Mouse (Mus musculus) CH12.LX (cell line): ENCODE results near the gene Mrps23. TPM values are rescaled to one million over a fixed set of nuclear protein-coding genes. Genes with fewer than 3 reads are reported as not detected.

Experiments used
- DNase-seq: peaks from one replicate; pipeline ENCODE4 v3.0.0-alpha.2; 2013; ENCODE audit errors: extremely low read depth
- H3K27ac ChIP-seq: 2 replicates; pipeline ENCODE4 v1.5.1; 2012; ENCODE audit warnings: low read depth, mild to moderate bottlenecking, control low read depth, moderate library complexity; ENCODE audit not compliant: insufficient read depth
- H3K27me3 ChIP-seq: replicated peaks from 2 replicates; pipeline ENCODE3; 2012; ENCODE audit warnings: inconsistent platforms
- H3K36me3 ChIP-seq, 2 experiments: replicated peaks in 1 of 2; 2 replicates each; pipeline versions ENCODE3 to v1.6.1; 2012; ENCODE audit warnings: inconsistent platforms in 1 of 2, low read length in 1 of 2, mild to moderate bottlenecking in 1 of 2, mixed read lengths in 1 of 2, moderate library complexity in 1 of 2; ENCODE audit not compliant: control insufficient read depth in 1 of 2, insufficient read depth in 1 of 2
- H3K4me1 ChIP-seq, 2 experiments: 2 replicates each; pipeline ENCODE4 v1.6.1; 2012; ENCODE audit warnings: inconsistent platforms in 1 of 2, moderate library complexity in 1 of 2; ENCODE audit not compliant: insufficient read depth in 2 of 2, control insufficient read depth in 1 of 2
- H3K4me2 ChIP-seq: 2 replicates; pipeline ENCODE4 v1.6.1; 2012; ENCODE audit warnings: low read depth, mild to moderate bottlenecking, control low read depth; ENCODE audit not compliant: poor library complexity, insufficient read depth, severe bottlenecking
- H3K4me3 ChIP-seq, 3 experiments: fragments of 150-350 bp in 1 of 3; sonication (generic) in 1 of 3; replicated peaks in 1 of 3; 2 replicates each; pipeline versions ENCODE3 to v1.5.1; 2011 to 2012; ENCODE audit warnings: low read depth in 2 of 3, low read length in 2 of 3, mild to moderate bottlenecking in 2 of 3, moderate library complexity in 2 of 3, control low read depth in 1 of 3, improper control_type of control experiment in 1 of 3, inconsistent platforms in 1 of 3, mixed read lengths in 1 of 3; ENCODE audit not compliant: poor library complexity in 1 of 3
- H3K79me2 ChIP-seq: replicated peaks from 2 replicates; pipeline ENCODE4 v1.6.1; 2012; ENCODE audit warnings: mild to moderate bottlenecking, moderate library complexity; ENCODE audit not compliant: control insufficient read depth, poor library complexity, insufficient read depth, severe bottlenecking; ENCODE audit errors: extremely low read depth
- H3K9ac ChIP-seq: 2 replicates; pipeline ENCODE4 v1.6.1; 2012; ENCODE audit warnings: low read depth, mild to moderate bottlenecking, control low read depth, moderate library complexity; ENCODE audit not compliant: insufficient read depth
- H3K9me3 ChIP-seq: replicated peaks from 2 replicates; pipeline ENCODE3; 2012; ENCODE audit warnings: low read length, inconsistent platforms, mixed read lengths
- CHD1 ChIP-seq: IDR thresholded peaks from 2 replicates; pipeline ENCODE4 v1.6.1; 2012; ENCODE audit warnings: low read depth, low read length, improper control_type of control experiment, inconsistent platforms
- CHD2 ChIP-seq: IDR thresholded peaks from 2 replicates; pipeline ENCODE4 v1.6.1; 2011; ENCODE audit warnings: low read length, improper control_type of control experiment
- ETS1 ChIP-seq: conservative IDR thresholded peaks from 2 replicates; pipeline ENCODE4 v1.6.1; 2012; ENCODE audit warnings: low read depth, mild to moderate bottlenecking, inconsistent platforms, low read length, improper control_type of control experiment, moderate library complexity
- GABPA ChIP-seq: IDR thresholded peaks from 2 replicates; pipeline ENCODE4 v1.6.1; 2012; ENCODE audit warnings: low read depth, low read length, improper control_type of control experiment, inconsistent platforms; ENCODE audit not compliant: insufficient replicate concordance
- HCFC1 ChIP-seq: IDR thresholded peaks from 2 replicates; pipeline ENCODE4 v1.6.1; 2012; ENCODE audit warnings: low read depth, mild to moderate bottlenecking, inconsistent platforms, low read length, improper control_type of control experiment
- JUN ChIP-seq: IDR thresholded peaks from 2 replicates; pipeline ENCODE4 v1.6.1; 2011; ENCODE audit warnings: low read depth, mild to moderate bottlenecking, low read length, improper control_type of control experiment, moderate library complexity; ENCODE audit not compliant: insufficient read depth
- JUND ChIP-seq: conservative IDR thresholded peaks from 2 replicates; pipeline ENCODE4 v1.6.1; 2011; ENCODE audit warnings: low read depth, low read length, improper control_type of control experiment
- KAT2A ChIP-seq: IDR thresholded peaks from 2 replicates; pipeline ENCODE4 v1.6.1; 2012; ENCODE audit warnings: low read length, improper control_type of control experiment, inconsistent platforms; ENCODE audit not compliant: insufficient replicate concordance
- MAX ChIP-seq: IDR thresholded peaks from 2 replicates; pipeline ENCODE4 v1.6.1; 2011; ENCODE audit warnings: low read length, improper control_type of control experiment
- MAZ ChIP-seq: IDR thresholded peaks from 2 replicates; pipeline ENCODE4 v1.6.1; 2012; ENCODE audit warnings: low read depth, mild to moderate bottlenecking, inconsistent platforms, low read length, improper control_type of control experiment, moderate library complexity
- MEF2A ChIP-seq: IDR thresholded peaks from 2 replicates; pipeline ENCODE4 v1.6.1; 2014; ENCODE audit warnings: low read depth, mild to moderate bottlenecking, inconsistent platforms, low read length, improper control_type of control experiment, borderline replicate concordance
- RAD21 ChIP-seq: IDR thresholded peaks from 2 replicates; pipeline ENCODE4 v1.6.1; 2011; ENCODE audit warnings: low read depth, mild to moderate bottlenecking, low read length, improper control_type of control experiment, moderate library complexity
- TBP ChIP-seq: conservative IDR thresholded peaks from 2 replicates; pipeline ENCODE4 v1.6.1; 2011; ENCODE audit warnings: low read depth, low read length, improper control_type of control experiment
- UBTF ChIP-seq: IDR thresholded peaks from 2 replicates; pipeline ENCODE4 v1.6.1; 2012; ENCODE audit warnings: low read depth, mild to moderate bottlenecking, inconsistent platforms, low read length, improper control_type of control experiment, moderate library complexity
- ZNF384 ChIP-seq: IDR thresholded peaks from 2 replicates; pipeline ENCODE4 v1.6.1; 2012; ENCODE audit warnings: low read depth, low read length, improper control_type of control experiment, inconsistent platforms
- dilution Hi-C: fragments of 300-500 bp; cut with MboI; formaldehyde crosslinking; loops from 2 replicates; pipeline ENCODE4 v1.14.3; 2020; ENCODE audit warnings: low sequenced_read_pairs; ENCODE audit not compliant: extremely low pct_unique_long_range_greater_than_20kb, extremely low pct_ligation_motif_present
- in situ Hi-C: fragments of 300-500 bp; cut with MboI; formaldehyde crosslinking; loops from 3 replicates; pipeline ENCODE4 v1.14.3; 2019; ENCODE audit warnings: low sequenced_read_pairs, low pct_ligation_motif_present, low pct_unique_long_range_greater_than_20kb, mixed read lengths
- polyA plus RNA-seq: library from polyadenylated mRNA; unstranded; fragments of >175 nt; gene quantifications from 2 replicates; pipeline ENCODE4 v1.2.1, GENCODE M21; 2012; ENCODE audit warnings: low read depth; ENCODE audit not compliant: insufficient read length
- total RNA-seq, 2 experiments: library from RNA; depleted of rRNA; stranded (reverse); fragments of 300-350 nt in 1 of 2; fragments of >200 nt in 1 of 2; gene quantifications; 2 replicates each; pipeline ENCODE4 v1.2.3; 2012 to 2014

Mrps23 gene
- total and polyA plus RNA-seq, 3 experiments: 185 to 233 (median 227) TPM

DNA sequence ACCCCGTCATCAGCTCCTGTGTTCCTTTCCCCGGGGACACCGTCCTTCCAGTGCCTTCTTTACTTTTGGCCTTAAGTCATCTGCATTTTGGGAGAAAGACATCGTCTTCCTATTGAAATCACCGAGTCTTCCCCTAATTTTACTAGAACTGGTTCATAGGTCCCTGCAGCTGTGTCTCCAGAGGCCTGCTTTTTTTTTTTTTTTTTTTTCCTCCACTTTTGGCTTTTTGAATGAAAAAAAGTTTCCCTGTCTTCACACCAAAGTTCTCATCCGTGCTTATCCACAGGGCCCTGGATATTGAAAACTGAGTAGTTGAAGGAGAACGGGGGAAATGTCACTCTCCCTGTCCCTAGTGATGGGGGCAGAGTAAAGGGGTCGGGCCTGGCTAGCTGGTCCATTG, 16.0 kb upstream of the Mrps23 start:
- H3K27me3 ChIP-seq: peaks cover 74% of the 10 kb centered on the region
- H3K79me2 ChIP-seq: no peaks in the 10 kb centered on the region
- no peaks in the 10 kb centered on the region for H3K9me3 ChIP-seq
- H3K4me1 ChIP-seq: peaks cover 5 to 37% of the 10 kb centered on the region in 2 experiments; a peak in 2 of 4 replicates
- in situ Hi-C loops: no loop called here
- TF ChIP-seq ZNF384 (peak; percentile 97), MAZ (no peak), MEF2A (no peak), GABPA (no peak), UBTF (0 out of 2 replicates have a peak, but pooled peaks have one; percentile 11)
- TF ChIP-seq, all 38 proteins: peak for 2
- H3K27ac ChIP-seq: 0 out of 2 replicates have a peak overlapping the region, but pooled peaks have one; percentile 1
- H3K4me3 ChIP-seq: peak overlapping the region; percentile 33 to 50 (median 43)
- peak; percentile 30 for DNase-seq
- dilution Hi-C loops: loop anchor here (25.0 kb wide), 1 partner anchor 126 kb away; the partner anchor contains the start of gene Vezf1
- H3K9ac ChIP-seq: peak overlapping the region; percentile 14
- H3K36me3 ChIP-seq: no peaks in the 10 kb centered on the region
- peak overlapping the region; percentile 80 for H3K4me2 ChIP-seq

GRCm38 (mm10) chr11:88188635-88189034, 15.6 kb upstream of the Mrps23 start:
- in situ Hi-C loops: no loop called here
- dilution Hi-C loops: loop anchor here (25.0 kb wide), 1 partner anchor 126 kb away; the partner anchor contains the start of gene Vezf1
- Histone ChIP-seq H3K27me3 (peaks cover 74% of the 10 kb centered on the region), H3K27ac (no peak overlapping the region), H3K79me2 (no peaks in the 10 kb centered on the region), H3K9me3 (no peaks in the 10 kb centered on the region), H3K4me3 (no peak overlapping the region), H3K9ac (no peak overlapping the region), H3K36me3 (no peaks in the 10 kb centered on the region), H3K4me1 (peaks cover 5 to 33% of the 10 kb centered on the region in 2 experiments; a peak in 2 of 4 replicates), H3K4me2 (no peak overlapping the region)
- TF ChIP-seq CHD1 (no peak), HCFC1 (no peak), UBTF (no peak), KAT2A (no peak), MAX (no peak), CHD2 (no peak), ETS1 (no peak), RAD21 (no peak), JUND (no peak), TBP (no peak), JUN (no peak)
- DNase-seq: no peak
